Mouse (Mus musculus) urinary bladder, postnatal 36 days (tissue): ENCODE data around the gene Xylt2.
"Not testable (repeated sequence)": the region's sequence is repeated elsewhere in the genome, so short reads cannot be mapped to it uniquely, and the experiment has no call there.

Experiments used
- DNase-seq, 2 experiments: peaks; one replicate each; pipeline ENCODE4 v3.0.0; 2022; ENCODE audit warnings: low spot score in 2 of 2, mixed read lengths in 1 of 2

Gene Xylt2

GRCm38 (mm10) chr11:94676754-94677606 is at the start of gene Xylt2:
Gene Xylt2, minus strand, starts transcription at chr11:94677515.
- peak; percentile 92 to 94 for DNase-seq

GRCm38 (mm10) chr11:94719216-94719615 is 41.9 kb upstream of the Xylt2 start:
- DNase-seq: no peak

GRCm38 (mm10) chr11:94718113-94718909 is 41.0 kb upstream of the Xylt2 start:
- no peak for DNase-seq

GRCm38 (mm10) chr11:94717239-94717638 is 39.9 kb upstream of the Xylt2 start:
- DNase-seq: no peak

- DNase-seq: no peak
These were observed 39.4 kb upstream of the Xylt2 start for GRCm38 (mm10) chr11:94716754-94717153.

GRCm38 (mm10) chr11:94715622-94716021 is 38.3 kb upstream of the Xylt2 start:
- DNase-seq: no peak

GRCm38 (mm10) chr11:94713246-94713860 is 36.0 kb upstream of the Xylt2 start:
- no peak for DNase-seq

GRCm38 (mm10) chr11:94704472-94704871 is 27.2 kb upstream of the Xylt2 start, which contains the start of gene Gm11541:
Gene Gm11541, minus strand, starts transcription at chr11:94704499.
- no peak for DNase-seq

- no peak for DNase-seq
These were observed 26.7 kb upstream of the Xylt2 start for GRCm38 (mm10) chr11:94704020-94704419.

- DNase-seq: no peak
These were observed 24.9 kb upstream of the Xylt2 start for GRCm38 (mm10) chr11:94702216-94702610.

GRCm38 (mm10) chr11:94701401-94702215 is 24.3 kb upstream of the Xylt2 start:
- DNase-seq: no peak

- no peak for DNase-seq
These were observed 22.1 kb upstream of the Xylt2 start for GRCm38 (mm10) chr11:94699399-94699798.

GRCm38 (mm10) chr11:94697703-94698464 is 20.6 kb upstream of the Xylt2 start:
- no peak for DNase-seq

GRCm38 (mm10) chr11:94697140-94697539 is 19.8 kb upstream of the Xylt2 start:
- DNase-seq: no peak

- DNase-seq: no peak
These were observed 18.2 kb upstream of the Xylt2 start for GRCm38 (mm10) chr11:94695508-94695907.

GRCm38 (mm10) chr11:94692502-94692901 is 15.2 kb upstream of the Xylt2 start:
- not testable (repeated sequence) for DNase-seq

- DNase-seq: no peak
These were observed 9.9 kb upstream of the Xylt2 start for GRCm38 (mm10) chr11:94687178-94687577.

GRCm38 (mm10) chr11:94682427-94682826 is 5.1 kb upstream of the Xylt2 start:
- no peak for DNase-seq

GRCm38 (mm10) chr11:94681640-94682039 is 4.3 kb upstream of the Xylt2 start:
- DNase-seq: no peak

- no peak for DNase-seq
These were observed 3.3 kb upstream of the Xylt2 start for GRCm38 (mm10) chr11:94680639-94681038.
